ENCODE assay signal across 11 mouse cellular contexts in the genomic region with DNA sequence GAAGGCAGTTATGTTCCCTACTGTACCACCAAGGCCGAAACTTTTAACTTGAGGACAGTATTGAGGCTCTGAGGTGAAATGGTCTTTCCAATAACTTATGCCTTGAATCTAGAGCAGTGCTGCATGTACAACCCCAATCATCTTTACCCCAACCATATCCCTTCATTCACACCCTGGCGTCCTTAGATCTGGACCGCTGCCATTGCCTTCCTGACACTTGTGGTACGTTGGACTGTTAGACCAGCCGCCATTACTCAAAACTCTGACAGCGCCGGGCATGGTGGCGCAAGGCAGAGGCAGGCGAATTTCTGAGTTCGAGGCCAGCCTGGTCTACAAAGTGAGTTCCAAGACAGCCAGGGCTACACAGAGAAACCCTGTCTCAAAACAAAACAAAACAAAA.
DNase-seq lines count a peak whose midpoint lies in the region; ATAC-seq and TF ChIP-seq lines count a peak whose summit lies in the region.
"Had no signal": no experiment of that assay in that cellular context is flagged by ENCODE, and none has a peak within 500 bp of the region (broad histone marks: within the 10 kb centered on the region; RNA-seq: fewer than 3 reads in every experiment).

No protein-coding gene starts in this region.

- no peak for TF ChIP-seq POLR2A in kidney, adult 2 months (IDR thresholded peaks at IDR 0.05; ENCODE audit: low read depth, low read length)

- H3K27me3 ChIP-seq in kidney, adult 2 months (replicated peaks; ENCODE audit: control insufficient read depth, insufficient read depth, low read length), result no peaks in the 10 kb centered on the region
- H3K27me3 ChIP-seq in C2C12 (ENCODE audit: control insufficient read depth, insufficient read depth, insufficient read length), result no peaks in the 10 kb centered on the region
- no peaks in the 10 kb centered on the region for H3K27me3 ChIP-seq in embryonic facial prominence, embryonic 12.5 days
- H3K27me3 ChIP-seq in hindbrain, embryonic 16.5 days (replicated peaks; ENCODE audit: control insufficient read depth, insufficient read depth, low read length), result no peaks in the 10 kb centered on the region

- WGBS in kidney, adult 2 months, result 89% methylated on average over 10 of the region's 10 CpGs
- 94% methylated on average over 10 of the region's 10 CpGs for WGBS in embryonic facial prominence, embryonic 12.5 days
- 89% methylated on average over 10 of the region's 10 CpGs for WGBS in hindbrain, embryonic 16.5 days

- peaks cover 5% of the 10 kb centered on the region; the same call in 1 of the 2 replicates for H3K4me1 ChIP-seq in kidney, adult 2 months (ENCODE audit: control insufficient read depth, insufficient read depth, low read length)
- H3K4me1 ChIP-seq in embryonic facial prominence, embryonic 12.5 days, result no peaks in the 10 kb centered on the region
- peaks cover 5% of the 10 kb centered on the region for H3K4me1 ChIP-seq in hindbrain, embryonic 16.5 days (ENCODE audit: control insufficient read depth, insufficient read depth, low read depth, low read length)

- H3K4me2 ChIP-seq in embryonic facial prominence, embryonic 12.5 days (replicated peaks), result peak overlapping the region; percentile 68
- H3K4me2 ChIP-seq in hindbrain, embryonic 16.5 days (ENCODE audit: low read length), result peak overlapping the region; percentile 92

- H3K79me2 ChIP-seq in C2C12 (ENCODE audit: control insufficient read depth, insufficient read depth), result peaks cover 75% of the 10 kb centered on the region

- no peak for ATAC-seq in embryonic facial prominence, embryonic 12.5 days (ENCODE audit: insufficient number of reproducible peaks, insufficient read depth, low FRiP score, low TSS enrichment)
- ATAC-seq in hindbrain, embryonic 16.5 days, result no peak
- ATAC-seq: activated CD4-positive, CD25-positive, alpha-beta regulatory T cell, adult 4 months had no signal

- H3K4me3 ChIP-seq in kidney, adult 2 months (ENCODE audit: insufficient read depth, low read depth, low read length), result no peak overlapping the region
- peak overlapping the region; percentile 51 for H3K4me3 ChIP-seq in C2C12 (ENCODE audit: insufficient read depth, poor library complexity, severe bottlenecking)
- no peak overlapping the region for H3K4me3 ChIP-seq in embryonic facial prominence, embryonic 12.5 days
- no peak overlapping the region for H3K4me3 ChIP-seq in hindbrain, embryonic 16.5 days (ENCODE audit: low read length)

- TF ChIP-seq CTCF in kidney, adult 2 months (conservative IDR thresholded peaks at IDR 0.05; ENCODE audit: insufficient read depth, insufficient read length, low read depth, low read length), result no peak
- TF ChIP-seq CTCF in C2C12 (IDR thresholded peaks at IDR 0.05; ENCODE audit: control insufficient read depth, insufficient read depth, insufficient read length), result no peak

- no peak overlapping the region for H3K9ac ChIP-seq in embryonic facial prominence, embryonic 12.5 days
- no peak overlapping the region for H3K9ac ChIP-seq in hindbrain, embryonic 16.5 days (ENCODE audit: low read depth, low read length)

- DNase-seq in kidney, adult 2 months, result no peak
- DNase-seq in kidney, adult 18-20 months, result no peak
- no peak for DNase-seq in left cerebral cortex, adult 11 months (ENCODE audit: low spot score)
- DNase-seq in testis, postnatal 14 days (ENCODE audit: low spot score), result no peak
- DNase-seq in frontal cortex, adult 2 months (ENCODE audit: extremely low spot score in 1 of 2, low spot score in 1 of 2), result no peak
- DNase-seq: liver; spleen, adult 18-20 months had no signal

- H3ac ChIP-seq in C2C12 (ENCODE audit: control insufficient read depth, insufficient read length, low read depth), result peak overlapping the region; percentile 26

- peak overlapping the region; percentile 67; the same call in 1 of the 2 replicates for H3K27ac ChIP-seq in kidney, adult 2 months (ENCODE audit: insufficient read depth, low read depth, low read length)
- H3K27ac ChIP-seq in embryonic facial prominence, embryonic 12.5 days, result no peak overlapping the region
- H3K27ac ChIP-seq in hindbrain, embryonic 16.5 days (ENCODE audit: low read depth, low read length), result no peak overlapping the region

- H3K36me3 ChIP-seq in kidney, adult 2 months (ENCODE audit: control insufficient read depth, insufficient read depth, low read length), result no peaks in the 10 kb centered on the region
- H3K36me3 ChIP-seq in C2C12 (ENCODE audit: control insufficient read depth, insufficient read depth), result peaks cover 18% of the 10 kb centered on the region
- no peaks in the 10 kb centered on the region for H3K36me3 ChIP-seq in embryonic facial prominence, embryonic 12.5 days
- no peaks in the 10 kb centered on the region for H3K36me3 ChIP-seq in hindbrain, embryonic 16.5 days (ENCODE audit: control insufficient read depth, insufficient read depth, low read length)

- H3K79me3 ChIP-seq in C2C12 (ENCODE audit: low read depth), result peaks cover 64% of the 10 kb centered on the region

- no peaks in the 10 kb centered on the region for H3K9me3 ChIP-seq in embryonic facial prominence, embryonic 12.5 days
- no peaks in the 10 kb centered on the region for H3K9me3 ChIP-seq in hindbrain, embryonic 16.5 days (ENCODE audit: control insufficient read depth, low read length)

TF ChIP-seq in C2C12, 6 proteins besides CTCF, POLR2A, EP300 and RAD21:
- no peak for TF ChIP-seq MYOD1 (IDR thresholded peaks at IDR 0.05; ENCODE audit: control insufficient read depth, insufficient read length, low read depth)
- no peak for TF ChIP-seq USF1 (IDR thresholded peaks at IDR 0.05; ENCODE audit: low read depth)
- TF ChIP-seq MAX (IDR thresholded peaks at IDR 0.05), result no peak
- no peak for TF ChIP-seq MYOG (IDR thresholded peaks at IDR 0.05; ENCODE audit: control insufficient read depth, extremely low read depth, insufficient read length)
- TF ChIP-seq CEBPB (IDR thresholded peaks at IDR 0.05; ENCODE audit: low read depth), result no peak
- no peak for TF ChIP-seq FOSL1 (IDR thresholded peaks at IDR 0.05; ENCODE audit: insufficient read depth, low read length, poor library complexity, severe bottlenecking)
